Mouse (Mus musculus) heart, embryonic 14.5 days (tissue): ENCODE results near the gene Car5a. TPM values are rescaled to one million over a fixed set of nuclear protein-coding genes. Genes with fewer than 3 reads are reported as not detected.

Source experiments
- ATAC-seq: fragments of 200-750 bp; cut with Nextera tagmentation; 2 replicates; pipeline ENCODE4 v1.8.0; 2017; ENCODE audit warnings: low read depth, moderate TSS enrichment; ENCODE audit not compliant: insufficient number of reproducible peaks, insufficient read depth, low FRiP score
- H3K27ac ChIP-seq, 2 experiments: fragments of 200-500 bp in 1 of 2; fragments of 300-500 bp in 1 of 2; sonication (generic) in 1 of 2; replicated peaks in 1 of 2; 2 replicates each; pipeline ENCODE4 v1.5.1; 2012 to 2014; ENCODE audit warnings: low read depth in 2 of 2, low read length in 2 of 2, control low read depth in 1 of 2, mild to moderate bottlenecking in 1 of 2, mixed read lengths in 1 of 2; ENCODE audit not compliant: control insufficient read depth in 1 of 2, insufficient read depth in 1 of 2
- H3K27me3 ChIP-seq: fragments of 300-500 bp; sonication (generic); 2 replicates; pipeline ENCODE4 v1.6.1; 2014; ENCODE audit warnings: mild to moderate bottlenecking, low read length, control low read depth; ENCODE audit not compliant: control insufficient read depth, insufficient read depth
- H3K36me3 ChIP-seq: fragments of 300-500 bp; sonication (generic); 2 replicates; pipeline ENCODE4 v1.6.1; 2014; ENCODE audit warnings: mild to moderate bottlenecking, control low read depth, low read length, mixed read lengths; ENCODE audit not compliant: control insufficient read depth, insufficient read depth
- H3K4me1 ChIP-seq, 2 experiments: fragments of 200-500 bp in 1 of 2; fragments of 300-500 bp in 1 of 2; sonication (generic) in 1 of 2; 2 replicates each; pipeline ENCODE4 v1.6.1; 2012 to 2014; ENCODE audit warnings: low read length in 2 of 2, control low read depth in 1 of 2, mixed read lengths in 1 of 2; ENCODE audit not compliant: control insufficient read depth in 2 of 2, insufficient read depth in 2 of 2
- H3K4me2 ChIP-seq: fragments of 300-500 bp; sonication (generic); 2 replicates; pipeline ENCODE4 v1.6.1; 2014; ENCODE audit warnings: mild to moderate bottlenecking, low read length
- H3K4me3 ChIP-seq, 2 experiments: fragments of 200-500 bp in 1 of 2; fragments of 300-500 bp in 1 of 2; sonication (generic) in 1 of 2; 2 replicates each; pipeline ENCODE4 v1.5.1; 2012 to 2014; ENCODE audit warnings: low read length in 2 of 2, mild to moderate bottlenecking in 2 of 2, control low read depth in 1 of 2, low read depth in 1 of 2, moderate library complexity in 1 of 2; ENCODE audit not compliant: control insufficient read depth in 1 of 2, insufficient read depth in 1 of 2
- H3K9ac ChIP-seq: fragments of 300-500 bp; sonication (generic); 2 replicates; pipeline ENCODE4 v1.6.1; 2014; ENCODE audit warnings: mild to moderate bottlenecking, low read length
- H3K9me3 ChIP-seq: fragments of 300-500 bp; sonication (generic); 2 replicates; pipeline ENCODE4 v1.6.1; 2016; ENCODE audit warnings: low read length, control low read depth; ENCODE audit not compliant: control insufficient read depth
- WGBS: fragments of 180-500 bp; shearing (Covaris S2); extraction: QIAGEN DNeasy Blood & Tissue Kit; methylation state at CpG from one replicate; pipeline ENCODE4 v1.1.7; 2014; 5-methylcytosine and 5-hydroxymethylcytosine counted together
- polyA plus RNA-seq: library from polyadenylated mRNA; unstranded; fragments of >200 nt; fragmentation: Nextera tagmentation; extraction: Ambion mirVana; gene quantifications from 2 replicates; pipeline ENCODE4 v1.2.1, GENCODE M21; 2014

Car5a gene
- polyA plus RNA-seq, 1 experiment from 2014 or later, result not detected

GRCm38 (mm10) chr8:121938732-121939131, 6.0 kb downstream of the Car5a start:
- no peaks in the 10 kb centered on the region for H3K27me3 ChIP-seq
- no peak overlapping the region for H3K4me3 ChIP-seq
- no peak overlapping the region for H3K4me2 ChIP-seq
- H3K27ac ChIP-seq, result no peak overlapping the region
- H3K36me3 ChIP-seq, result no peaks in the 10 kb centered on the region
- peaks cover 3 to 7% of the 10 kb centered on the region in 2 experiments; a peak in 3 of 4 replicates for H3K4me1 ChIP-seq
- no peaks in the 10 kb centered on the region for H3K9me3 ChIP-seq
- H3K9ac ChIP-seq, result no peak overlapping the region
- WGBS, result 82% methylated on average over 7 of the region's 7 CpGs
- no peak for ATAC-seq

DNA sequence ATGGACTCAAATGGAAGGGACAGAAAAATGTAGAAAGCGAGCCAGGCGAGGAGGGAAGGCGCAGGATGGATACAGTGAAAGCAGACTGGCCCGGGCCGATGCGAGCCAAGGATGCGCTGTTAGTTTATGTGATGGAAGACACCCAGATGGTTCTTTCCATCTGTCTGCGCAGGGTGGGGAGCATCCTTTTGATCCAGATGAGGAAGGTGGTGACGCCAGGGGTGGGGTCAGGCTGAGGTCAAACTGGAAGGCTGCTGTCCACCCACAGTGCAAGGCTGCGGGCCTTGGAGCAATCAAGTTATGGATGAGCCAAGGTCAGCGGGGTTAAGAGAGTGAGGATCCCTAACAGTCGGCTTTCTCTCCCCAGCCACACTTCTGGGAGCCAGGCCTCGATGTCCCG, 8.3 kb downstream of the Car5a start:
- H3K4me2 ChIP-seq, result no peak overlapping the region
- no peak for ATAC-seq
- WGBS, result 74% methylated on average over 14 of the region's 14 CpGs
- no peaks in the 10 kb centered on the region for H3K9me3 ChIP-seq
- no peak overlapping the region for H3K9ac ChIP-seq
- H3K27ac ChIP-seq, result no peak overlapping the region
- H3K4me3 ChIP-seq, result no peak overlapping the region
- H3K4me1 ChIP-seq, result peaks cover 3 to 7% of the 10 kb centered on the region in 2 experiments; a peak in 3 of 4 replicates
- H3K36me3 ChIP-seq, result no peaks in the 10 kb centered on the region
- H3K27me3 ChIP-seq, result no peaks in the 10 kb centered on the region

DNA sequence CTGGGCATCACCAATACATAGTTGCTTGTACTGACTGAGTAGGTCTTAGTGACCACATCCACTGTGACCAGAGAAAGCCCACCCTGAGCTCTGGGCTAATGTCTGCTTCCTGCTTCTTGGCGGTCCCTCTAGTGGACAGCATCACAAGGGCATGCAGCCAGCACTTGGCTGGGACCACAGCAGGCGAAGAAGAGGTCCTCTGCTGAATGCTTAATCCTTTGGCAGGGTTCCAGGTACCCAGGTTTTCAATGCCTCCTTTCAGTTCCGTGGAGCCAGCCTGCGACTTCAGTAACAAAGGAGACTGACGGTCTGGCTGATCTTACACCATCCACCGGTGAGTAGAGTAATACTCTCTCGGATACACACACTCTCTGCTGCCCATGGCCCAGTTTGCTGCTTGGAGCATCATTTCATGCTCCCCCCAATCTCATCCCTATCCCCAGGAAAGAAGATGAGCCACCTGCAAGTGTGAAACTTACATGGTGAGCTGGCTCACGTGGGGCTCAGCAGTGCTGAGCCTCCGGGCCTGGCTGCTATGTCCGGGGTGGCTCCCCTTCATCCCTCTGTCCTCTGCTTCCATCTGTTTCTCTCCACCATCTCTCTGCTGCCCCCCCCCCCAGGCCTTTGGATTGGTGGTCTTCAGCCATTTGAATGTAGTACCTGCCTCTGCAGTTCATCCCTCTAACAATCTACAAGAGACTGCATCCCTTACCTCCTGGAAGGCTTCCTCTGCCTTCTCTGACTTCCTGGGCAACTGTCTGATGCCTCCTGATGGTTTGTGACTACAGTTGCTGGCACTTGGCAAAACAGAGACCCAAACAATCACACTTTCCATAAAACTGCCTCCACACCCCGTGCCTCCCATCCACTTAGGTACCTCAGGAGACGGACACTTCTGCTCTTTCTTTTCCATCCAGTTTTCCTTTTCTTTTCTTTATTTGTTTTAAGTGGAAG, 9.1 kb downstream of the Car5a start:
- Histone ChIP-seq H3K4me2 (no peak overlapping the region), H3K27me3 (no peaks in the 10 kb centered on the region), H3K4me3 (no peak overlapping the region), H3K9ac (no peak overlapping the region), H3K27ac (0 out of 4 replicates have a peak overlapping the region, but pooled peaks of 1 of the 2 experiments have one; percentile 6), H3K4me1 (peaks cover 3 to 7% of the 10 kb centered on the region in 2 experiments; a peak in 3 of 4 replicates), H3K9me3 (no peaks in the 10 kb centered on the region), H3K36me3 (no peaks in the 10 kb centered on the region)
- no peak for ATAC-seq
- 45% methylated on average over 12 of the region's 12 CpGs for WGBS

DNA sequence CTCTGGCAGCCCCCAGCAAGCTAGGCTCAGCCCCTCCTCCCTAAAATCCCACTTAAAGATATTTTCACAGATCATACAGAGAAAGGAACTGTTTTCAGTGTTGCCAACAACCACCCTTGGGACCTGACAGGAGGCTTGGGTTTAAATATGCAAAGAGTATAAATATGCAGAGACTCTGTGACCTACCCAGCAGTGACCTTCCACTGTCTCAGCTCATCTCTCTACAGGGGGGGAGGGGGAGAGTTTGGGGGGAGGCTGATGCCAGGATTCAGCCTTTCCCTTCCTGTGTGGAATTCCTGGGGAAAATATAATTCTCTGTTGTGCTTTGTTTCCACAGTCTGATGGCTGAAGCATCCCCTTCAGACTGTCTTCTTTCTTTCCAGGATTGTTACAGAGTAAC, 9.8 kb downstream of the Car5a start:
- Histone ChIP-seq H3K4me2 (no peak overlapping the region), H3K4me3 (no peak overlapping the region), H3K9me3 (no peaks in the 10 kb centered on the region), H3K27ac (0 out of 4 replicates have a peak overlapping the region, but pooled peaks of 1 of the 2 experiments have one; percentile 1), H3K36me3 (no peaks in the 10 kb centered on the region), H3K27me3 (no peaks in the 10 kb centered on the region), H3K4me1 (peaks cover 3 to 7% of the 10 kb centered on the region in 2 experiments; a peak in 3 of 4 replicates), H3K9ac (peak overlapping the region; percentile 16; the same call in 1 of the 2 replicates)
- no peak for ATAC-seq

GRCm38 (mm10) chr8:121934506-121934905, 10.2 kb downstream of the Car5a start:
- Histone ChIP-seq H3K9ac (peak overlapping the region; percentile 16; the same call in 1 of the 2 replicates), H3K27me3 (no peaks in the 10 kb centered on the region), H3K4me2 (no peak overlapping the region), H3K4me3 (no peak overlapping the region), H3K9me3 (no peaks in the 10 kb centered on the region), H3K36me3 (no peaks in the 10 kb centered on the region), H3K27ac (no peak overlapping the region), H3K4me1 (peaks cover 3 to 7% of the 10 kb centered on the region in 2 experiments; a peak in 3 of 4 replicates)
- 34% methylated on average over 4 of the region's 4 CpGs for WGBS
- ATAC-seq, result no peak

GRCm38 (mm10) chr8:121932668-121933520, 11.8 kb downstream of the Car5a start:
- ATAC-seq, result no peak
- Histone ChIP-seq H3K27ac (no peak overlapping the region), H3K36me3 (no peaks in the 10 kb centered on the region), H3K9ac (no peak overlapping the region), H3K9me3 (no peaks in the 10 kb centered on the region), H3K27me3 (no peaks in the 10 kb centered on the region), H3K4me2 (no peak overlapping the region), H3K4me3 (no peak overlapping the region), H3K4me1 (peaks cover 3 to 7% of the 10 kb centered on the region in 2 experiments; a peak in 3 of 4 replicates)
- 79% methylated on average over 14 of the region's 14 CpGs for WGBS

DNA sequence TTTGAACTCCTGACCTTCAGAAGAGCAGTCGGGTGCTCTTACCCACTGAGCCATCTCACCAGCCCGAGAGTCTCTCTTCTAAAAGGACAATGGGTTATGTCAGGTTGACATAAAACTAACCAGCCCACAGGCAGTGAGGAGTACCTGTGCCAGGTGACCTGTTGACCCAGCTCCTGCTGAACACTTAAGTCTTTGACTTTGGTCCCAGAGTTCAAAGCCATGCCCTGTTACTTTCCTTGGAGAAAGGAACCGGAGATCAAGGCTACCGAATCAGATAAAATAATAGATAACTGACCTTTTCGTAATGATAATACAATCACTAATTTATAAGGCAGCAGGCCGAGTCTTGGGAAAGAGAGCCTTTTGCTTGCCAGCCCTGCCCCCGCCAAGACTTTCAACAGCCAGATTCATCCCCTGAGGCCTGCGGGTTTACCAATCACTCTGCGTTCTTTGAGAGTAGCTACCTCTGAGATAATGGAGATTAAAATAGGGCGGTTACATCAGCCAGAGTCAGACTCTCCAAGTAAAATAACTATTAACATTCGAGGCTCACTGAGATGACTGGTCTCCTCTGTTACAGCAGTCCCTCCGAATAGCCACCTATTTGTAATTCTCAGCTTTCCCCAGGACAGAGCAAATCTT, 12.6 kb downstream of the Car5a start:
- Histone ChIP-seq H3K9me3 (no peaks in the 10 kb centered on the region), H3K9ac (no peak overlapping the region), H3K27ac (no peak overlapping the region), H3K4me1 (peaks cover 3 to 7% of the 10 kb centered on the region in 2 experiments; a peak in 3 of 4 replicates), H3K4me2 (no peak overlapping the region), H3K36me3 (no peaks in the 10 kb centered on the region), H3K4me3 (no peak overlapping the region), H3K27me3 (no peaks in the 10 kb centered on the region)
- no peak for ATAC-seq
- WGBS, result 56% methylated on average over 12 of the region's 12 CpGs
